Mouse (Mus musculus) E14TG2a.4 (cell line): Measurements from ENCODE around the gene Mgp.

ENCODE experiments used
- CTCF ChIP-seq: conservative IDR thresholded peaks from 2 replicates; pipeline ENCODE4 v1.5.1; 2014; ENCODE audit warnings: low read length
- POU5F1 ChIP-seq: IDR thresholded peaks from 2 replicates; pipeline ENCODE4 v1.6.1; 2014; ENCODE audit warnings: low read length, borderline replicate concordance

- TF ChIP-seq CTCF = no peak
- TF ChIP-seq POU5F1 = no peak
Measured at GRCm38 (mm10) chr6:136856071-136856636, 19.5 kb downstream of the Mgp start.
